Mouse (Mus musculus): ENCODE data around the gene Gpt2. TPM values are rescaled to one million over a fixed set of nuclear protein-coding genes. Genes with fewer than 3 reads are reported as not detected.

Gene Gpt2
- polyA plus RNA-seq, 1 experiment from 2014 or later = 47.3 TPM

DNA sequence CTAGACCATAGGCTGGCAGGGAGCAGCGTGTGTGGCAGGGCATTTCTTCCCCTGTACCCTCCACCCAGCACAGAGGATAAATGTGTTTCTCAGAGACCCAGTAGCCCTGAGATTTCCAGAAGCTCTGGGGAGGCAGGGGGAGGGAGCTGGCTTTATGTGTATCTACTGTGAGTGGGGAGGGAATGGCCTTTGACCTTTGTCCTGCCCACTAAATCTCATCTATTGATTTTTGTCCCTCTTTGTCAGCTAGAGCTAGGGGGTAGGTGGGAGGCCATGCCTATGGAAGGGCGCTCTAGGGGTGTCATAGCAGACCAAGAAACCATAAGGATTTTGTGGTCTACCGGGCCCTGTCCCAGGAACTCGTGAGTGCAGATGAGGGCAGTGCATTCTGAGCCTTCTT is 14.2 kb downstream of the Gpt2 start:
- no peak overlapping the region for H3K4me3 ChIP-seq
- WGBS = 75% methylated on average over 4 of the region's 4 CpGs
- H3K27me3 ChIP-seq = no peaks in the 10 kb centered on the region
- H3K4me1 ChIP-seq = no peaks in the 10 kb centered on the region
- no peaks in the 10 kb centered on the region for H3K9me3 ChIP-seq
- no peak for ATAC-seq (ENCODE audit: insufficient number of reproducible peaks, insufficient read depth, low FRiP score, low TSS enrichment)
- no peak overlapping the region for H3K4me2 ChIP-seq (replicated peaks)
- peaks cover 71% of the 10 kb centered on the region for H3K36me3 ChIP-seq
- H3K27ac ChIP-seq = no peak overlapping the region
- H3K9ac ChIP-seq = no peak overlapping the region

DNA sequence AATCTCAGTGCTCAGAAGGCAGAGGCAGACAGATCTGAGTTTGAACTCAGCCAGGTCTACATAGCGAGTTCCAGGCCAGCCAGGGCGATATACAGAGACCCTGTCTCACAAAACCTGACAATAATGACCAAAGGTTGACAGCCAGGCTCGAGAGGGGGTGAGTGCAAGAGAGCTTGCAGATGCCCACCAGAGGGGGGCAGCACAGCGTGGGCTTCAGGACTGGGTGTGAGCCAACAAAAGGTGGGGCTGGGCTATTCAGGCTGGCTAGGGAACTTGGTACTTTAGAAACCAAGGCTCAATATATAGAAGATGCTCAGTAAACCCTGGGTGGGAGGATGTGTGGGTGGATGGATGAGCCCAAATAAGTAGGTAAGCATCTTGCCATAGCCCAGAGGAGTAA is 16.3 kb downstream of the Gpt2 start:
- Histone ChIP-seq H3K27me3 (no peaks in the 10 kb centered on the region), H3K9ac (no peak overlapping the region), H3K4me1 (no peaks in the 10 kb centered on the region), H3K4me3 (no peak overlapping the region), H3K36me3 (peaks cover 79% of the 10 kb centered on the region), H3K27ac (no peak overlapping the region), H3K4me2 (replicated peaks) (no peak overlapping the region), H3K9me3 (no peaks in the 10 kb centered on the region)
- no peak for ATAC-seq (ENCODE audit: insufficient number of reproducible peaks, insufficient read depth, low FRiP score, low TSS enrichment)
- WGBS = 80% methylated on average over 4 of the region's 4 CpGs

DNA sequence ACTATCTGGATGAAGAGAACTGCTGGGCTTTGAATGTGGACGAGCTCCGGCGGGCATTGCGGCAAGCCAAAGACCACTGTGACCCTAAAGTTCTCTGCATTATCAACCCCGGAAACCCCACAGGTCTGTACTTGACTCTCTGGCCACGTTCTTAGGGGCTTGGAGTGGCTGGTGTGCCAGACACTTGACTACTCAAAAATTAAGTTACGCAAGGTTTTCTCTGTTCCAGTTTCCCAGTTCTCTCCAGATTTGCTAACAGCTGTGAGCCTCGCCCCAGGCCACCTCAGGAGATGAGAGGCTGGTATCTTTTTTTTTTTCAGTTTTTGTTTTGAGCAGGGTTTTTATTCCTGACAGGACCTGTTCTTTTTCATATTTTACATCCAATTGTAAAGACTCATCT is 19.9 kb downstream of the Gpt2 start:
- H3K9me3 ChIP-seq = no peaks in the 10 kb centered on the region
- no peak for ATAC-seq (ENCODE audit: insufficient number of reproducible peaks, insufficient read depth, low FRiP score, low TSS enrichment)
- H3K4me3 ChIP-seq = no peak overlapping the region
- 90% methylated on average over 8 of the region's 8 CpGs for WGBS
- H3K27ac ChIP-seq = no peak overlapping the region
- H3K36me3 ChIP-seq = peaks cover 79% of the 10 kb centered on the region
- no peak overlapping the region for H3K4me2 ChIP-seq (replicated peaks)
- no peaks in the 10 kb centered on the region for H3K4me1 ChIP-seq
- no peaks in the 10 kb centered on the region for H3K27me3 ChIP-seq
- no peak overlapping the region for H3K9ac ChIP-seq

DNA sequence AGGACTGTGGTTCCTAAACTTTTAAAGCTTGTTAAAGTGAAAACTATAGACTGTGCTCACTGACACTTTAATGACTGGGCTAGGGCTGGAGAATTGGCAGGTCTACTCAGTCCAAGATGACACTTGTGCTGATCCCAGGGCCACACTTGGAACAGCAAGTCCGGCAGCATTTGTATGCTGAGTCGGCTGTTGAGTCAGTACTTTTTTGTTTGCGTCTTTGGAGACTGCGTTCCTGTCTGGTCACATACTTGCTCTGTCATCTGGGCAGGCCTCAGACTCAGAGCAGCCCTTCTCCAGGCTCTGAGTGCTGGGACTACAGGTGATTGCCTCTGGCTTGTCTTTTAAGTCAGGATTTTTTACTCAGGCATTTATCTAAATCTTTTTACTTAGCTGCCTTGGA is 20.9 kb downstream of the Gpt2 start:
- Histone ChIP-seq H3K27ac (no peak overlapping the region), H3K4me3 (no peak overlapping the region), H3K4me1 (no peaks in the 10 kb centered on the region), H3K36me3 (peaks cover 80% of the 10 kb centered on the region), H3K9ac (no peak overlapping the region), H3K4me2 (replicated peaks) (no peak overlapping the region), H3K9me3 (no peaks in the 10 kb centered on the region), H3K27me3 (no peaks in the 10 kb centered on the region)
- ATAC-seq (ENCODE audit: insufficient number of reproducible peaks, insufficient read depth, low FRiP score, low TSS enrichment) = no peak
- WGBS = 77% methylated on average over 4 of the region's 4 CpGs

DNA sequence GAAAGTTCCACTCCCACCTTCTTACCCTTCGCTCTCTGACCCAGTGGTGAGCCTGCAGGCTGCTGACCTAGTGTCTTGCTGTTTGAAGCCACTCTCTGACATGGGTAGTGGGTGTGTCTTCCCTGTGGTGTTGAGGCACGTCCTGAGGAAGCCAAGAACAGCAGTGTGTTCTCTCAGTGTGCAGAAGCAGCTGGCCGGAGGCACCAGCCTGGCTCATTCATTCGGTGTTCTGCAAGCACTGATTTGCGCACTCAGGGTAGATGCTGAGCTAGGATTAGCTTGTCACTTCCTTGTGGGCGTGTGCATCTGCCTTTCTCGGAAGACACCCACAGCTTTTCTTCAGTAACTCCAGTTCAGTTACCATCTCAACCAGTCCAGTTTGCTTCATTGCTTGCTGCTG is 23.0 kb downstream of the Gpt2 start:
- Histone ChIP-seq H3K36me3 (peaks cover 78% of the 10 kb centered on the region), H3K9me3 (no peaks in the 10 kb centered on the region), H3K4me3 (no peak overlapping the region), H3K27me3 (no peaks in the 10 kb centered on the region), H3K4me1 (no peaks in the 10 kb centered on the region), H3K9ac (no peak overlapping the region), H3K27ac (no peak overlapping the region), H3K4me2 (replicated peaks) (no peak overlapping the region)
- ATAC-seq (ENCODE audit: insufficient number of reproducible peaks, insufficient read depth, low FRiP score, low TSS enrichment) = no peak
- 60% methylated on average over 7 of the region's 7 CpGs for WGBS

DNA sequence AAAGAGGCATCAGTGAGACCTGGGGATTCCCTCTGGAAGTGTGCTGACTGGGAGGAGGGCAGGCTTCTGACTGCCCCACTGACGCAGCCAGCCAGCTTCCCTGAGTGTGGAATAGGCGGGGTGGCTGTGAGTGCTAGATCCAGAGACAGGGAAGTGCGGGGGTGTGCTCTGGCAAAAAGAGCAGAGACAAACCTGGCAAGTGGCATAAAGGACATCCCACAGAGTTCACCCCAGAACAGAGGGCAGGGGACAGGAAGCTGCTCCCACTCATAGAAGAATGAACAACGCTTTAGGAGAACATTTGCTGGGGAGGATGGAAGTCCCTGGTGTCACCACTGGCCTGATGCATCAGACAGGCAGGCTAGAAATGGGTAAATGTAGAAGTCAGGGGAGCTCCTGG is 25.0 kb downstream of the Gpt2 start:
- Histone ChIP-seq H3K27me3 (no peaks in the 10 kb centered on the region), H3K4me2 (replicated peaks) (no peak overlapping the region), H3K4me3 (no peak overlapping the region), H3K4me1 (no peaks in the 10 kb centered on the region), H3K9me3 (no peaks in the 10 kb centered on the region), H3K27ac (no peak overlapping the region), H3K36me3 (peaks cover 83% of the 10 kb centered on the region), H3K9ac (no peak overlapping the region)
- 76% methylated on average over 4 of the region's 4 CpGs for WGBS
- ATAC-seq (ENCODE audit: insufficient number of reproducible peaks, insufficient read depth, low FRiP score, low TSS enrichment) = no peak

DNA sequence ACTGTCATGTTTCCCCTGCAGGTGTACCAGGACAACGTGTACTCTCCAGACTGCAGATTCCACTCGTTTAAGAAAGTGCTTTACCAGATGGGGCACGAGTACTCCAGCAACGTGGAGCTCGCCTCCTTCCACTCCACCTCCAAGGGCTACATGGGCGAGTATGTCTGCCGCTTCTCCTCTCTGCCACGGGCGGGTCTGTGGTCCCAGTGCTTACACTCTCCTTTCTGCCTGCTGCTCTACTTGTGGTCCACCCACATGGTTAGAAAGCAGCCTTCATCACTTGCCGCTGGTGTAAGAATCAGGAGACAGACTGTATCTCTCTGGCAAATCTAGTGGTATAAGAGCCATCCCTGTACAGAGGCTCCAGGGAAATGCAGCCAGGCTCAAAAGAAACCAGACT is 25.6 kb downstream of the Gpt2 start:
- 88% methylated on average over 10 of the region's 10 CpGs for WGBS

DNA sequence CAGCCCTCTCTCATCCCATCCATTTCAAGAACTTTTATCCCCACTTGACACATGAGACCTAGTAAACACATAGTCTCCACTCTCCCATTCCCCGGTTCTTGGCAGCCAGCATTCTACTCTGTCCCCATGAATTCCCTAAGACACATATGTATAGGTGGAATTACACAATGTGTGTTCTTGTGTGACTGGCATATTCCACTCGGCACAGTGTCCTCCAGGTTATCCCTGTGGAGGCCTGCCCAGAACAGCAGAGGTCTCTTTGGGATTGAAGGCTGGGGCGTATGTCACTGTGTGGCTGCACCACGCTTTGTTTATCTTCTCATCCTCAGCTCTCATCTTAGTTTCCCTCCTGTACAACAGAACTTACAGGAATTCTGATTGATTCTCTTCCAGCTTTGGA is 28.2 kb downstream of the Gpt2 start:
- H3K4me3 ChIP-seq = no peak overlapping the region
- H3K4me2 ChIP-seq (replicated peaks) = no peak overlapping the region
- H3K9me3 ChIP-seq = no peaks in the 10 kb centered on the region
- no peak for ATAC-seq (ENCODE audit: insufficient number of reproducible peaks, insufficient read depth, low FRiP score, low TSS enrichment)
- no peaks in the 10 kb centered on the region for H3K4me1 ChIP-seq
- H3K27me3 ChIP-seq = no peaks in the 10 kb centered on the region
- H3K9ac ChIP-seq = no peak overlapping the region
- peaks cover 87% of the 10 kb centered on the region for H3K36me3 ChIP-seq
- no peak overlapping the region for H3K27ac ChIP-seq
- 97% methylated on average over 4 of the region's 4 CpGs for WGBS

More for the DNA sequence above, 25.6 kb downstream of the Gpt2 start:
- H3K4me1 ChIP-seq = no peaks in the 10 kb centered on the region
- no peaks in the 10 kb centered on the region for H3K9me3 ChIP-seq
- no peak for ATAC-seq (ENCODE audit: insufficient number of reproducible peaks, insufficient read depth, low FRiP score, low TSS enrichment)
- peaks cover 87% of the 10 kb centered on the region for H3K36me3 ChIP-seq
- no peak overlapping the region for H3K4me3 ChIP-seq
- H3K27me3 ChIP-seq = no peaks in the 10 kb centered on the region
- H3K27ac ChIP-seq = no peak overlapping the region
- H3K9ac ChIP-seq = no peak overlapping the region
- H3K4me2 ChIP-seq (replicated peaks) = no peak overlapping the region

DNA sequence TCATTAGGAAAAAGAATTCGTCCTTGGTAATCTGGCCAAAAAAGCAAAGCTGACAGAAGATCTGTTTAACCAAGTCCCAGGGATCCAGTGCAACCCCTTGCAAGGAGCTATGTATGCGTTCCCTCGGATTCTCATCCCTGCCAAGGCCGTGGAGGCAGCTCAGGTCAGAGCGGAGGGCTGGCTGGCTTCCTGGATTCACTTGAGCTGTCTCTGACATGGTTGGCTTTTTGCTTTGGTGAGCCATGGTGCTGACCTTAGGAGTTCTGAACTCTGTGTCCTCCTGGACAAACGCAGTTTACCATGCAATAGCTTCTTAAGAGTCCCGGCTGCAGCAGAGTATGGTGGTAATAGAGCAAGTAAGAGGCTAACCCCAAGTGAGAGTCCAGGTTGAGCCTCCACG is 29.0 kb downstream of the Gpt2 start:
- Histone ChIP-seq H3K4me3 (no peak overlapping the region), H3K9ac (no peak overlapping the region), H3K4me1 (no peaks in the 10 kb centered on the region), H3K36me3 (peaks cover 83% of the 10 kb centered on the region), H3K9me3 (no peaks in the 10 kb centered on the region), H3K27ac (no peak overlapping the region), H3K4me2 (replicated peaks) (no peak overlapping the region), H3K27me3 (no peaks in the 10 kb centered on the region)
- WGBS = 91% methylated on average over 8 of the region's 8 CpGs
- ATAC-seq (ENCODE audit: insufficient number of reproducible peaks, insufficient read depth, low FRiP score, low TSS enrichment) = no peak

DNA sequence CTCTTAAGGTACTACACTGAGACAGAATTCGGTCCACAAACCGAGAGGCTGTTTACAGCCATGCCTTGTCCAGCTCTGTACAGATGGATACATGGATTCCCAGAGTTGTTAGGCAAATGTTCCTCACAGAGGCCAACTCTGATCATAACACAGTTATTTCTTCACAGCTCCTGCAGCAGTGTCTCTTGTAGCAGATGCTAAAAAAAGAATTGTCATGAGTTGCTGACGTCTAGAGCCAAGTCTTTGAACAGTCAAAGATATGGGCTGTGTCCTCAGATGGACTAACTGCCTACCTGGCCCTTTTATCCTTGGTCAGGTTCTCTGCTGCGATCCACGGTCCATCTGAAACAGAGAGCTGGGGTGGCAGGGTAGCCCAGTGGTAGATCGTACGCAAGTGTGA is 31.7 kb downstream of the Gpt2 start:
- no peak overlapping the region for H3K4me2 ChIP-seq (replicated peaks)
- H3K9ac ChIP-seq = no peak overlapping the region
- 93% methylated on average over 7 of the region's 7 CpGs for WGBS
- no peak overlapping the region for H3K27ac ChIP-seq
- H3K9me3 ChIP-seq = no peaks in the 10 kb centered on the region
- H3K4me3 ChIP-seq = no peak overlapping the region
- H3K27me3 ChIP-seq = no peaks in the 10 kb centered on the region
- no peaks in the 10 kb centered on the region for H3K4me1 ChIP-seq
- ATAC-seq (ENCODE audit: insufficient number of reproducible peaks, insufficient read depth, low FRiP score, low TSS enrichment) = no peak
- H3K36me3 ChIP-seq = peaks cover 66% of the 10 kb centered on the region

DNA sequence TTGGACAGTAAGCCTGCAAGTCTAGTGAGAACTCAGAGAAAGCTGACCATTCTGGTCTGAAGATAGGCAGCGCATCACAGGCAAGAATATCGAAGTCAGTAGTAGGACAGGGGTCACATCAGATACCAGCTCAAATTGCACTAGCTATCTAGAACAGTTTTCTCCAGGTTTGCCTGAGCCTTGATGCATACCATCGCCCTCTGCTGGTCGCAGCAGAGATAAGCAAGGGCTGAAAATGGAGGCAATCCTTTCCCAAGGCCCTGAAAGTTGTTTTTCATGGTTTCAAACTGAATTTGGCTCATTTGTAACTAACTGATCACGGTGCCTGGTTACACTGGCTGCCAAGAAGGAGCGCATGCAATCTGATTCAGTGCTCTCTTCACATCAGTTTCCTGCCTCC is 33.7 kb downstream of the Gpt2 start:
- H3K36me3 ChIP-seq = peaks cover 56% of the 10 kb centered on the region
- ATAC-seq (ENCODE audit: insufficient number of reproducible peaks, insufficient read depth, low FRiP score, low TSS enrichment) = no peak

DNA sequence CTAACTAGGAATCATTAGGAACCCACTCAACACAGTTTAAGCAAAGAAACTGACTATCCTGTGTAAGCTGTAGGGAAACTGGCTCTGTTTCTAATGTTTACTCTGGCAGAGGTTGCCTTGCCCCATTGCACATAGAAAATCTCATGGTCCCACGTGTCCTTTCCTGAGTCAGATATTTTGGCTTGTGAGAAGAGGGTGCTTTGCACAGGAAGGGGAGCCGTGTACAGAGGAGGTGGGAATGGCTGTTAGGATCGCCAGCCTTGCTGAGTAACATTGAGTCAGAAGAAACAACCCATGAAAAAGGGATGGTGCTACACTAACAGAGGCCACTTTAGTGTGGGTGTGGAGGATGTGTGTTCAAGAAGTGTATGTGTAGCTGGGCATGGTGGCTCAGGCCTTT is 36.6 kb downstream of the Gpt2 start:
- Histone ChIP-seq H3K4me3 (no peak overlapping the region), H3K4me1 (no peaks in the 10 kb centered on the region), H3K27ac (no peak overlapping the region), H3K36me3 (peaks cover 33% of the 10 kb centered on the region), H3K4me2 (replicated peaks) (no peak overlapping the region), H3K27me3 (no peaks in the 10 kb centered on the region), H3K9me3 (no peaks in the 10 kb centered on the region), H3K9ac (no peak overlapping the region)
- no peak for ATAC-seq (ENCODE audit: insufficient number of reproducible peaks, insufficient read depth, low FRiP score, low TSS enrichment)
- WGBS = 72% methylated on average over 3 of the region's 3 CpGs

More for the DNA sequence above, 33.7 kb downstream of the Gpt2 start:
- H3K27ac ChIP-seq = no peak overlapping the region
- WGBS = 28% methylated on average over 6 of the region's 6 CpGs
- H3K9ac ChIP-seq = no peak overlapping the region
- no peak overlapping the region for H3K4me3 ChIP-seq
- H3K4me1 ChIP-seq = no peaks in the 10 kb centered on the region
- no peak overlapping the region for H3K4me2 ChIP-seq (replicated peaks)
- H3K27me3 ChIP-seq = no peaks in the 10 kb centered on the region
- H3K9me3 ChIP-seq = no peaks in the 10 kb centered on the region

DNA sequence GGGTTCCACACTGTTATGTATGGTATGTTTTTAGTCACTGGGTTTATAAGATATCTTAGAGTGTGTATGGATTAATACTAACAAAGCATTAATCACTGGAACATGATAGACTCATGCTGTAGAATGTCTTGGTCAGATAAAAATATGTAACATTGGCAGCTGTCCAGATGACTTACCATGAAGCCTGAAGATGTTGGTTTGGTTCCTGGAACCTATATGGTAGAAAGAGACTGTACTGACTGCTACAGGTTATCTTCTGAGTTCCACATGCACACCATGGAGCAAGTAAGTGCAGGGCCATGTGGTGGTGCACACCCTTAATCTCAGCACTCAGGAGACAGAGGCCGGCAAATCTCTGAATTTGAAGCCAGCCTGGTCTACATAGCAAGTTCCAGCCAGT is 38.3 kb downstream of the Gpt2 start:
- H3K27me3 ChIP-seq = no peaks in the 10 kb centered on the region
- H3K36me3 ChIP-seq = peaks cover 33% of the 10 kb centered on the region
- H3K4me3 ChIP-seq = no peak overlapping the region
- WGBS = 91% methylated on average over 1 of the region's 1 CpGs
- H3K27ac ChIP-seq = no peak overlapping the region
- H3K4me2 ChIP-seq (replicated peaks) = no peak overlapping the region
- no peak for ATAC-seq (ENCODE audit: insufficient number of reproducible peaks, insufficient read depth, low FRiP score, low TSS enrichment)
- H3K9me3 ChIP-seq = no peaks in the 10 kb centered on the region
- H3K4me1 ChIP-seq = no peaks in the 10 kb centered on the region
- H3K9ac ChIP-seq = no peak overlapping the region

Data from embryonic facial prominence, embryonic 12.5 days (tissue).